Mouse (Mus musculus) liver, postnatal 0 days (tissue): ENCODE results near the gene Lamp1.

Experiments used
- CTCF ChIP-seq: sonication (generic); IDR thresholded peaks from 2 replicates; pipeline ENCODE4 v1.5.1; 2016; ENCODE audit warnings: antibody characterized with exemption, low read depth
- EP300 ChIP-seq: IDR thresholded peaks from 2 replicates; pipeline ENCODE4 v1.6.1; 2016; ENCODE audit warnings: antibody characterized with exemption, low read depth, mild to moderate bottlenecking

- no peak for TF ChIP-seq EP300
- no peak for TF ChIP-seq CTCF
These were observed 31.3 kb downstream of the Lamp1 start for GRCm38 (mm10) chr8:13190235-13190634.
